Mouse (Mus musculus) liver, embryonic 15.5 days (tissue): Measurements from ENCODE around the gene Eif4g3. TPM values are rescaled to one million over a fixed set of nuclear protein-coding genes. Genes with fewer than 3 reads are reported as not detected.

Experiments
- ATAC-seq: fragments of 200-750 bp; cut with Nextera tagmentation; 2 replicates; pipeline ENCODE4 v1.8.0; 2017; ENCODE audit warnings: moderate number of reproducible peaks, mild to moderate bottlenecking, moderate library complexity; ENCODE audit not compliant: insufficient read depth
- H3K27ac ChIP-seq: fragments of 300-500 bp; sonication (generic); replicated peaks from 2 replicates; pipeline ENCODE4 v1.5.1; 2015; ENCODE audit warnings: mild to moderate bottlenecking, inconsistent platforms
- H3K27me3 ChIP-seq: fragments of 300-500 bp; sonication (generic); 2 replicates; pipeline ENCODE4 v1.6.1; 2015; ENCODE audit warnings: mild to moderate bottlenecking, inconsistent platforms
- H3K36me3 ChIP-seq: fragments of 300-500 bp; sonication (generic); replicated peaks from 2 replicates; pipeline ENCODE4 v1.6.1; 2015; ENCODE audit warnings: moderate library complexity, mild to moderate bottlenecking, inconsistent platforms
- H3K4me1 ChIP-seq: fragments of 300-500 bp; sonication (generic); replicated peaks from 2 replicates; pipeline ENCODE4 v1.6.1; 2015; ENCODE audit warnings: inconsistent platforms
- H3K4me2 ChIP-seq: fragments of 300-500 bp; sonication (generic); 2 replicates; pipeline ENCODE4 v1.6.1; 2015; ENCODE audit warnings: moderate library complexity, mild to moderate bottlenecking, inconsistent platforms
- H3K4me3 ChIP-seq: fragments of 300-500 bp; sonication (generic); replicated peaks from 2 replicates; pipeline ENCODE4 v1.5.1; 2015; ENCODE audit warnings: mild to moderate bottlenecking, inconsistent platforms
- H3K9ac ChIP-seq: fragments of 300-500 bp; sonication (generic); 2 replicates; pipeline ENCODE4 v1.6.1; 2015; ENCODE audit warnings: moderate library complexity, mild to moderate bottlenecking, inconsistent platforms
- H3K9me3 ChIP-seq: fragments of 300-500 bp; sonication (generic); replicated peaks from 2 replicates; pipeline ENCODE4 v1.6.1; 2016; ENCODE audit warnings: inconsistent platforms
- WGBS: fragments of 180-500 bp; shearing (Covaris S2); methylation state at CpG from one replicate; pipeline ENCODE4 v1.1.7; 2015; ENCODE audit warnings: mixed read lengths; ENCODE audit not compliant: insufficient replicate concordance; 5-methylcytosine and 5-hydroxymethylcytosine counted together
- polyA plus RNA-seq: library from polyadenylated mRNA; unstranded; fragments of >200 nt; fragmentation: Nextera tagmentation; extraction: Ambion mirVana; gene quantifications from 2 replicates; pipeline ENCODE4 v1.2.1, GENCODE M21; 2015

Gene Eif4g3
- polyA plus RNA-seq, 1 experiment from 2014 or later, result 6.3 TPM

- Histone ChIP-seq H3K9me3 (no peaks in the 10 kb centered on the region), H3K9ac (no peak overlapping the region), H3K36me3 (peaks cover 75% of the 10 kb centered on the region), H3K4me3 (no peak overlapping the region), H3K27ac (no peak overlapping the region), H3K4me1 (peaks cover 7% of the 10 kb centered on the region; the same call in 1 of the 2 replicates), H3K4me2 (no peak overlapping the region), H3K27me3 (no peaks in the 10 kb centered on the region)
- WGBS, result 65% methylated on average over 7 of the region's 7 CpGs
- ATAC-seq, result peak; percentile 59; the same call in 1 of the 2 replicates
Measured at GRCm38 (mm10) chr4:138187995-138188394, 195.2 kb downstream of the Eif4g3 start.

- H3K9ac ChIP-seq, result no peak overlapping the region
- peaks cover 79% of the 10 kb centered on the region for H3K36me3 ChIP-seq
- H3K4me3 ChIP-seq, result no peak overlapping the region
- H3K9me3 ChIP-seq, result no peaks in the 10 kb centered on the region
- no peak for ATAC-seq
- no peaks in the 10 kb centered on the region for H3K27me3 ChIP-seq
- no peak overlapping the region for H3K4me2 ChIP-seq
- WGBS, result 72% methylated on average over 5 of the region's 5 CpGs
- no peak overlapping the region for H3K27ac ChIP-seq
- H3K4me1 ChIP-seq, result 0 out of 2 replicates have a peak, but pooled peaks cover 3% of the 10 kb centered on the region
Measured at GRCm38 (mm10) chr4:138192561-138192960, 199.7 kb downstream of the Eif4g3 start.

GRCm38 (mm10) chr4:138200769-138201168 is 207.9 kb downstream of the Eif4g3 start:
- Histone ChIP-seq H3K36me3 (peaks cover 71% of the 10 kb centered on the region), H3K27ac (no peak overlapping the region), H3K4me1 (no peaks in the 10 kb centered on the region), H3K27me3 (no peaks in the 10 kb centered on the region), H3K9ac (no peak overlapping the region), H3K4me2 (no peak overlapping the region), H3K9me3 (no peaks in the 10 kb centered on the region), H3K4me3 (no peak overlapping the region)
- no peak for ATAC-seq
- WGBS, result 67% methylated on average over 3 of the region's 3 CpGs

- Histone ChIP-seq H3K27me3 (no peaks in the 10 kb centered on the region), H3K4me2 (no peak overlapping the region), H3K4me3 (no peak overlapping the region), H3K9ac (no peak overlapping the region), H3K4me1 (no peaks in the 10 kb centered on the region), H3K27ac (no peak overlapping the region), H3K9me3 (no peaks in the 10 kb centered on the region), H3K36me3 (peaks cover 68% of the 10 kb centered on the region)
- ATAC-seq, result no peak
- 73% methylated on average over 9 of the region's 9 CpGs for WGBS
Measured at GRCm38 (mm10) chr4:138201696-138202095, 208.9 kb downstream of the Eif4g3 start.

- H3K4me2 ChIP-seq, result no peak overlapping the region
- WGBS, result 80% methylated on average over 5 of the region's 5 CpGs
- no peak overlapping the region for H3K27ac ChIP-seq
- no peaks in the 10 kb centered on the region for H3K9me3 ChIP-seq
- H3K9ac ChIP-seq, result no peak overlapping the region
- peaks cover 33% of the 10 kb centered on the region for H3K36me3 ChIP-seq
- no peak for ATAC-seq
- H3K4me3 ChIP-seq, result no peak overlapping the region
- H3K27me3 ChIP-seq, result no peaks in the 10 kb centered on the region
- 0 out of 2 replicates have a peak, but pooled peaks cover 4% of the 10 kb centered on the region for H3K4me1 ChIP-seq
Measured at GRCm38 (mm10) chr4:138210116-138210515, 217.3 kb downstream of the Eif4g3 start.

GRCm38 (mm10) chr4:138213861-138214260 is 221.0 kb downstream of the Eif4g3 start:
- Histone ChIP-seq H3K36me3 (peaks cover 7% of the 10 kb centered on the region; the same call in 1 of the 2 replicates), H3K27me3 (no peaks in the 10 kb centered on the region), H3K4me2 (no peak overlapping the region), H3K4me3 (no peak overlapping the region), H3K9ac (no peak overlapping the region), H3K27ac (no peak overlapping the region), H3K9me3 (no peaks in the 10 kb centered on the region), H3K4me1 (peaks cover 23% of the 10 kb centered on the region)
- WGBS, result 72% methylated on average over 3 of the region's 3 CpGs
- ATAC-seq, result no peak

- H3K27me3 ChIP-seq, result no peaks in the 10 kb centered on the region
- H3K27ac ChIP-seq, result peak overlapping the region; percentile 97
- H3K9me3 ChIP-seq, result no peaks in the 10 kb centered on the region
- H3K4me1 ChIP-seq, result peaks cover 42% of the 10 kb centered on the region
- no peak for ATAC-seq
- peak overlapping the region; percentile 95 for H3K9ac ChIP-seq
- no peaks in the 10 kb centered on the region for H3K36me3 ChIP-seq
- 47% methylated on average over 13 of the region's 13 CpGs for WGBS
- peak overlapping the region; percentile 86 for H3K4me2 ChIP-seq
- H3K4me3 ChIP-seq, result peak overlapping the region; percentile 92
Measured at GRCm38 (mm10) chr4:138215671-138216199, 222.9 kb downstream of the Eif4g3 start.

GRCm38 (mm10) chr4:138216200-138216890 is 223.5 kb downstream of the Eif4g3 start, which contains the start of gene Hp1bp3:
Gene Hp1bp3, plus strand, starts transcription at chr4:138216296.
- no peaks in the 10 kb centered on the region for H3K9me3 ChIP-seq
- H3K27me3 ChIP-seq, result no peaks in the 10 kb centered on the region
- H3K4me3 ChIP-seq, result peak within 1 kb of the TSS; percentile 92
- peaks cover 47% of the 10 kb centered on the region for H3K4me1 ChIP-seq
- peak within 1 kb of the TSS; percentile 97 for H3K27ac ChIP-seq
- H3K36me3 ChIP-seq, result peaks cover 6% of the 10 kb centered on the region
- peak; percentile 61 for ATAC-seq
- H3K4me2 ChIP-seq, result peak within 1 kb of the TSS; percentile 86
- H3K9ac ChIP-seq, result peak within 1 kb of the TSS; percentile 98
- under 1% methylated on average over 73 of the region's 84 CpGs for WGBS

- peak overlapping the region; percentile 97 for H3K27ac ChIP-seq
- peaks cover 11% of the 10 kb centered on the region for H3K36me3 ChIP-seq
- peak overlapping the region; percentile 98 for H3K9ac ChIP-seq
- H3K4me2 ChIP-seq, result peak overlapping the region; percentile 86
- peak overlapping the region; percentile 92 for H3K4me3 ChIP-seq
- H3K27me3 ChIP-seq, result no peaks in the 10 kb centered on the region
- under 1% methylated on average over 62 of the region's 68 CpGs for WGBS
- ATAC-seq, result peak; percentile 95
- H3K4me1 ChIP-seq, result peaks cover 50% of the 10 kb centered on the region
- no peaks in the 10 kb centered on the region for H3K9me3 ChIP-seq
Measured at GRCm38 (mm10) chr4:138216891-138217392, 224.1 kb downstream of the Eif4g3 start.

GRCm38 (mm10) chr4:138217441-138217840 is 224.6 kb downstream of the Eif4g3 start:
- Histone ChIP-seq H3K4me1 (peaks cover 55% of the 10 kb centered on the region), H3K9ac (peak overlapping the region; percentile 98), H3K9me3 (no peaks in the 10 kb centered on the region), H3K27ac (peak overlapping the region; percentile 97), H3K27me3 (no peaks in the 10 kb centered on the region), H3K4me2 (peak overlapping the region; percentile 79), H3K4me3 (peak overlapping the region; percentile 92), H3K36me3 (peaks cover 16% of the 10 kb centered on the region)
- ATAC-seq, result peak; percentile 19
- under 1% methylated on average over 36 of the region's 36 CpGs for WGBS

GRCm38 (mm10) chr4:138217951-138218685 is 225.3 kb downstream of the Eif4g3 start:
- 35% methylated on average over 11 of the region's 11 CpGs for WGBS
- peaks cover 57% of the 10 kb centered on the region for H3K4me1 ChIP-seq
- H3K36me3 ChIP-seq, result peaks cover 22% of the 10 kb centered on the region
- H3K27ac ChIP-seq, result peak overlapping the region; percentile 97
- no peaks in the 10 kb centered on the region for H3K9me3 ChIP-seq
- H3K27me3 ChIP-seq, result no peaks in the 10 kb centered on the region
- peak overlapping the region; percentile 79 for H3K4me2 ChIP-seq
- peak overlapping the region; percentile 98 for H3K9ac ChIP-seq
- ATAC-seq, result no peak
- peak overlapping the region; percentile 92 for H3K4me3 ChIP-seq
